Mouse (Mus musculus) megakaryocyte progenitor cell, adult 5-6 weeks (primary cell): Measurements from ENCODE around the gene Abcg5. TPM values are rescaled to one million over a fixed set of nuclear protein-coding genes. Genes with fewer than 3 reads are reported as not detected.

Source experiments
- ATAC-seq: replicated peaks from 2 replicates; pipeline ENCODE4 v1.8.0; 2016; ENCODE audit warnings: mild to moderate bottlenecking, moderate TSS enrichment, inconsistent platforms; ENCODE audit not compliant: poor library complexity
- total RNA-seq, 2 experiments: library from RNA; stranded (forward) in 1 of 2; stranded (reverse) in 1 of 2; fragments of 157-497, 149-512 nt in 1 of 2; fragments of 200-1000 nt in 1 of 2; gene quantifications; 2 replicates each; pipeline versions ENCODE4 v1.2.3 to v1.2.4; 2015 to 2017

Gene Abcg5
- total RNA-seq, 2 experiments from 2014 or later = not detected

DNA sequence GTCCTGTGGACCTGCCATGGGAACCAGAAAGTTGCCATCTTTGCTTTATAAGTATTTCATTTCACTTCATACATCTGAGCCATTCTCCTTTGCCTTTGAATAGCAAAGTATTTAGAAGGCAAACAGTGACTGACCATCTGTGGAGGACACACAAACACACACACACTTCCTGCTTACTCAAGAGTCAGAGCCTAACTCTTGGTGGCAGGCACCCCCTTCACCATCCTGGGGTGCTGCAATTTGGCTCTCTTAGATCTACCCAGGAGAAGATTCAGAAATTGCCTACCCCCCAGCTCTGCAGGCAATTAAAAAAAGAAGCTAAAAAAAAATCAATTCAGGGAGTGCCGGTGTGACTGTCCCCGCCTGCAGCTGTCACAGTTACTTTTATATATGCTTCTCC lies 36.3 kb downstream of the Abcg5 start:
- no peak; the same call in 1 of the 2 replicates for ATAC-seq

DNA sequence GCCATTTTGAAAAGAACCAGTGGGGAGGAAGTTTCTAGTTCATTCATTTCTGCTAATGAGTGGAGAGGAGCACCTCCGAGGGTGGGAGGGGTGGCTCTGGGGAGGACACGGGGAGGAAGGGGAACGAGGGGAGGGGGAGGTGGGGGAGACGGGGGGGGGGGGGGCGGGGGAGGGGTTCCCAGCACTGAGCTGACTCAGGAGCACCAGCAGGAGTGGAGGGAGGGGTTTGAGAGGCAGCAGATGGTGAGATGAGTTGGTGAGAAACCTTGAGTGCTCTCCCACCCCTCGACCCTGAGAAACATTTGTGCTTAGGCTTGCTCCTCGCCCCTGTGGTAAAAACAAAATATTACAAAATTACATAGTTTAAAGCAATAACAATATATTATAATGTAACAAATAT lies 36.9 kb downstream of the Abcg5 start:
- ATAC-seq = no peak

DNA sequence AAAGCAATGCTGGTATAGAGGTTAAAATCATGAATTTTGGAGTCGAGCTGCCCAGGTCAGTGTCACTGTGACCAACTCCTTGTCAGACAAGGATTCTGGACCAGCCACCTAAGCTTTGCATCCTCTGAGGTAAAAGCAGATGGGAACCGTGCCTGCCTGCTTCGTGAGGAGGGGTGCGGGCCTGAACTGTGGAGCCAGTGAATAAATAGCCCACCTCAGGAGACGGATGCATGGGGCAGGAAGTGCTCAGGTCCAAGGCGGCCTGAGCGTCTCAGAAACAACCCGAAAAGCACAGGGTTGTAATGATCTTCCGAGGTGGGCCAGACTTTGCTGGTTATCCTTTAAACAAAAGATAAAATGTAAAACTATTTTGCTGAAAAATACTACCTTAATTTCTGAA lies 37.7 kb downstream of the Abcg5 start:
- no peak for ATAC-seq

DNA sequence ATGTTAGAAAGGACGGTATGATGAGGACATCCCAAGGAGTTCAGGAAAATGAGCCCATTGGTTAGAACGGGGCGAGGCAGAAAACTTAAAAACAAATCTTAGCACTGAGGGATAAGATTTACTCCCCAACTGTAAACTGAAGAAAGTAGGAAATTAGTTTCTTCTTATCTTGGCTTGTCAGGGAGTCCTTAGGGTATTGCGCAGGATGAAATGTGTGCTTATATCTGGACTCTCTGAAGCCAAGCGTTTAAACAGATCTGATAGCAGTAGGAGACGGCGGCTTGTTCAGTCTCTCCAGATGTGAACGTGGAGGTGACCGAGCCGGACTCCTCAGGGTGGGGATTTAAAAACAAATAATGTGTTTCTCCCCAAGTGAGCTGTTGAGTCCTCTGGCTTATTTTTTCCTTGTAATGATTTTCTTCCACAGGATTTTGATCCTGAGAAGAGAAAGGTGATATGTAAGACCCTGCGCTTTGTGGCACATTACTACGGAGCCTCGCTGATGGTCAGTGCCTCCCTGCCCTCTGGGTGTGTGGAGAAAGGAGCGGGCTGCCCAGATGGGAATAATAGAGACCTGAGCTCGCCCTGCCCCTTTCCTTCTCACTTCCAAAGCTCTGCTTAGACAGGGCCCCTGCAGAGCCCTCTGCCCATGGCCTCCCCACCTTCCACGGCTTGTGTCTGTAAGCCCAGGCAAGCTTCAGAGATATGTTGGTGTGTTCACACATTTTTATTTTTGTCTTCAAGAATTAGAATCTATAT lies 38.3 kb downstream of the Abcg5 start:
- ATAC-seq = no peak

DNA sequence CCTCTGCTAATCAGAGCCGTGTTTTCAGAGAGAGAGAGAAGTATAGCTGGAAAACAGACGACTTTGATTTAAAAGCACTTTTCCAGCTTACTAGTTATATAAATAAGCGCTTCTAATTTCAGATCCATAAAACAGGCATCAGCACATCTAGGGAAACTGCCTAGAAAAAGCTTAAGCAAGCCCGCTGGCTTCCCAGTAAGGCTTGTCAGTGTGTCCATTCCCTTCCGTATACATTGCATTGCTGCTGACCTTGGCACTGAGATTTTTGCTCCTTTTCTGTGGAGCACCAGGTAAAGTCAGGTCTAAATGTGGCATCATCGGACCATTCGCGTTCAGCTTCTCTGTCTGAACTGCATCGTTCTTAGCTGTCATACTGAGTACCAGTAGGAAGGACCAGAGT lies 40.5 kb downstream of the Abcg5 start:
- ATAC-seq = no peak

DNA sequence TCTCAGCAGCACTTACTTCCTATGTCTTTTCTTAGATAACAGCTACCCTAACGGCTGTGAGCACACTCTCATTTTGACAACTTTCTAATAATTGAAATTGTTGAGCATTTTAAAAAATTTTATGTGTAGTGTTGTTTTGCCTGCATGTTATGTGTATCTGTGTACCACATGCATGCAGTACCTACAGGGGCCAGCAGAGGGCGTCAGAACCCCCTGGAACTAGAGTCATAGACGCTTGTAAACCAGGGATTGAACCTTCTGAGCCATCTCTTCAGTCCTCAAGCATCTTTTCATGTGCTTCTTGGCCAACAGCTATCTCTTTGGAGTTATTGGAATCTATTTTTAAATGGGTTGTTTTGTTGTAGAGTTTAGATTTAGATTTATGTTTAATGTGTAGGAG lies 40.9 kb downstream of the Abcg5 start:
- ATAC-seq = peak; percentile 64

DNA sequence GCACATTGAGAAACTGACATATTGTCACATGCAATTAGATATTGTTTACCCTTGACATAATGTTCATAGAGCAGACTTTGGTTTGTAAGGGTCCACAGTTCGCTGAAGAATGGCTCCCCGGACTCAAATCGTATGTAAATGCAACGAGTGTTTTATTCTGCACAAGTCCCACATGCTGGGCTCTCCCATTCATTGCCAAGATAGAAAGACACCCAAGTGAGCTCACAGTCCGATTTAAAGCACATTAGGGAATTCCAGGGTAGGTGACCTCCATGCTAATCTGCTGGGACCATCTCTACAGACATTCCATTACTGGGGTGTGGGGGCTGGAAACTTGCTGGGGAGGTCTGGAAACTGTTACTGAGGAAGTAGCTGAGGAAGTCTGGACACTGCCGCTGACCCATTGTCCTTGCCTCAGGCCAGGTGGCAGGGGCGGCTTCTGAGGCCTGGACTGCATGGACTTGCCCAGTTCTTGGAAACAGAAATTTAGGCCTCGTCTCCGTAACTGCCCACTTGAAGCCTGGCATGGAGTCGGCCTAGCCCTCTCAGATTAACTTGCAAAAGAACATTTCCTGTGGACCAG lies 42.9 kb downstream of the Abcg5 start:
- ATAC-seq = no peak

DNA sequence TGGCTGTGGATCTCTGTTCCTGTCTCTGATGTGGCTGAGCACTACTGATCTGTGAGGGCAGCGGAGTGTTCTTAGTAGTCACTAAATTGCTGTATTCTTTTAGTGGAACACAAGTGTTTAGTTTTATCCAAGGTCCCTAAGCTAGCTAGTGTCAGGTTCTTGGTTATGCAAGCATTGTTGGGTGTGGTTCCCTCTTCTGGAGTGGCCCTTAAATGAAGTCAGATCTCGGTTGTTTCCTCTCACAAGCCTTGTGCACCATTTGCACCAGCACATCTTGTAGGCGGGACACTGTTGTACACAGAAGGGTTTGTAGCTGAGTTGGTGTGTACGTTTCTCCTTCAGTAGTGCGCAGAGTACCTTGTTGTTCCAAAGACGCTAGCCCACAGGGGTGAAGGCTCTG lies 44.8 kb downstream of the Abcg5 start:
- ATAC-seq = 0 out of 2 replicates have a peak, but pooled peaks have one; percentile 30

DNA sequence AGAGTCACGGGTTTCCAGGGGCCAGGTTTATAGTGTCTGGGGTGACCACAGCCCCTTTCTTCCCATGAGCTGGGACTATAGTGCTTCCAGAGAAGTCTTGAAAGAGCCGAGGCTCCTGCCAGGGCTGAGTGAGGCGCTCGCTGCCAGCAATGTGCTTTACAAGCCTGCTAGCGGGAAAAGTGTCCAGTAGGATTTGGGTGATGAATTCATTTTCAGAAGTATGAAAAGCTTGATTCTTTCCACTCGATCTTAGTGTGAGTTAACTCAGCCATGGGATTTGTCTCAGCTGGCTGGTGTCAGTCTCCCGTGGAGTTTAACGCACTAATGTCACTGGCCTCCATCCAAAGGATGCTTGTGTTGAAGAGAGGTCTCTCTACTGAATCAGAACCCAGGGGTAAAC lies 46.5 kb downstream of the Abcg5 start:
- no peak for ATAC-seq

DNA sequence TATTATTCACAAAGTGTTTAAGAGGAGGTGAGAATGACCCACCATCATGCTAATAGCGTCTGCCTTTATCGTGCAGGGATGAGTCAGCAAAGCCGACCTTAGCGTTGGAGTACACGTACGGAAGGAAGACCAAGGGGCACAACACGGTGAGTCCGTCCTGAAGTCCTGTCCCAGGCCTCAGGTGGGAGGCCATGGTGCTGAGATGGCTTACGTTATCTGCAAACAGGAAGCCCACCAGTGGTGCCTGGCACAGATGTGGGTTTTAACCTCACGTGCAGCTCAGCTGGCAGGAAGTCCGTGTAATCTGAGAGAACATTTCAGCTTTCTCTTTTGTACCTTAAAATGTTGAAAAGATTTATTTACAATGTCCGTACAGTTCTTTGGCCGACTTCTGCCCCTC lies 49.4 kb downstream of the Abcg5 start:
- ATAC-seq = peak; percentile 74

DNA sequence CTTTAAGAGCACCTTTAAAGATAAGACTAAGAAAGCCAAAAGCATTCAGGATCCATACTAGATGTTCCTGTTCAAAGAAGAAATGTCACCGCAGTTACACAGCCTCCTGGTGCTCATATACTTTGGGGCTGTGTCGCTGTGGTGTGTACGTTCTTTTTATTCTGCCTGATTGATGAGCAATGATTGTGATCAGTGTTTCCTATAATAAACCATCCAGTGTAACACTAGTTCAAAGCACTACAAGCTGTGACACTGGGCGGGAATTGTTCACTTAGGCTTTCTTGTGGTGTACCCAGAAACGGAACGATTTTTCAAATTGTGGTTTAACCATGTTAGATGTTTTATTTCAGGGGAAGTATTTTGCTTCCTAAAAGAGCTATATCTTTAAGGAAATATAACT lies 51.0 kb downstream of the Abcg5 start:
- no peak for ATAC-seq

DNA sequence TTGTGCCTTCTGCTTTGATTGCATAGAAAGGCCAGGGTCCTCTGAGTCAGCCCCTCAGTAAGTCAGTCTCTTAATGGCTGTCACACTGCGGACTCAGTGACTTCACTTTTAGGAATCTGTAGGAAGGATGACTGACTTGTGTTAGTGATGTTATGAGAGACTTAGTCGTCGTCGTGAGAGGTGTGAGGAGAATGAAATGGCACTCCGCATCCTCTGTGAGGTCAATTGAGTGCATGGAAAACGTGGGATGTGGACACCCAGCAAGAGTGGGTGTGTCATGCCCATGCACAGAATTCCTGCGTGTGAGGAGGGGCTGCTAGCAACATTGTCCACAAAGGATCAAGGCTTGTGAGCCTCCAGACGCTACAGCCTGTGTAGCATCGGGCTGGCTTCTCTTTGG lies 54.2 kb downstream of the Abcg5 start:
- no peak for ATAC-seq

DNA sequence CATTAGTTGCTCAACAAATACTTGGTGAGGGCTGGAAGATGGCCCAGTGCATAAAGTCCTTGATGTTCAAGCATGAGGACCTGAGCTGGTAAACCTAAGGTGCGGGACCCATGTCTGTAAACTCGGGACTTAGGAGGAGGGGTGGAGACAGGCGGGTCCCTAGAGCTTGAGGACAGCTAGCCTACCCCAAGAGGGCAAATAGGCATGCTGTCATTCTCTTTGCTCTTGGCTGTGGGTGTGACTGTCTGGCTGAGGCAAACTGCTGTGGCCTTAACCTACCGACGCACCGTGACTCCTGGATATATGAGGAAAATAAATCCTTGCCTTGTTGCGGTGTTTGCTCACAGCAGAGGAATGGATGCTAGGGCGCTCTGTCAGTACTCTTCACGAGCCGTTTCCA lies 55.1 kb downstream of the Abcg5 start:
- ATAC-seq = no peak

DNA sequence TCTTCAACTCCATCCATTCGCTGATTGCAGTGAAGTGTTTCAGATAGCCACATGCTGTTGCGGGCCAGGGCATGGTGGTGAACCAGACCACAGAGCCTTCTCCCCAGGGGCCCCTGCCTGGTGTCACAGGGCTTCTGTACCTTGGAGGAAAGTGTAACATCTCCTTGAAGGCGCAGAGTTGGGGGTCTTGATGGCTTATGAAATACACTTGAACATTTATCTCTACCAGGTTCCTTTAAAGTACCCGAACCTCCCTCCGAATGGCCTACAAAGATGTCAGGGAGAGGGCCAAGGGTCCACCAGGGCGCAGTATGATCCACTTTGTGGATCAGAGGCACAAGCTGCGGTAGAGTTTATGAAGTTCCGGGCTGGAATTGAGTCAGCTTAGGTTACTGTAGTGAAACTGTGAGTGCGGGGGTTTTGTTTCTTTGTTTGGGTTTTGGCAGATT lies 55.9 kb downstream of the Abcg5 start:
- ATAC-seq = no peak

DNA sequence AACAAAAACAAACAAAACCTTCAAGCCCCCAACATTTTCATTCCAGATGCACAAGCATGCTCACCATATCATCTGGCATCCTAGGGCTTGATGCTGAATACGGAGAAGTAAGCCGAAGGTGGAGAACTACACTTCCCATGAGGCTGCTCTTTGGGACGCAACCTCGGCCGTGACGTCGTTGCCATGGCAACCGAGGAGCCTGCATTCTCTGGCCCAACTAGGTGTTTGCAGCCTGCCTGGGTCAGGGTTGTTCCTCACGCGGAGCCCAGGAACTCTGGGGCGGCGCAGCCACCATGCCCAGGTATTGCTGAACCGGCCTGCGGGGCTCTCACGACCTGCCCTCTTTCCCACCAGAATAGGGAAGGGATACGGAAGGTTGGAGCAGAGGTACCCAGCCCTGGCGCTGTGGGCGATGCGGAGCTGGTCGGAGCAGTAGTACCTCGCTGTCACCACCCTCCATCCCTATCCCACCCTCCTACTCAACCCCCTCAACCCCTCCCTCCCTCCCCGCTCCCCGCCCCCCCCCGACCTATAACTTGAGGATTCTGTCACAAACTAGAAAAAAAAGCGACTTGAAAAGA lies 56.4 kb downstream of the Abcg5 start, which contains the start of gene Dync2li1:
Dync2li1 (plus strand) TSS at position 221 of the 581 bp plus-strand sequence.
- ATAC-seq = peak; percentile 99

DNA sequence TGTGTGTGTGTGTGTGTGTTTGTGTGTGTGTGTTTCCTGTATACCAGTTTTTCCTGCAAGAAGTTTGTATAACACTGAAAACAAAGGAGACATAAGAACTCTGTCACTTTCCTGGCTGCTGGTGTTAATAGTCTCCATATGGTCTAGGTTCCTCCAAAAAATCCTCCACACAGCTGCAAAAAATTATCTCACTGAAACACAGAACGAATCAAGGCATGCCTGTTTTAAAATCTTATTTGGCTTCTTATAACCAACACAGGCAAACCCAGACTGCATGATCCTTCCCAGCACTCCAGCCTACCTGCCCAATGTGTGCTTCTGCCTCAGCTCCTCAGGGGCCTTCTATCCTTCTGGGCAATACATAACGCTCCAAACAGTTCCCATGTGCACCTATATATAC lies 59.9 kb downstream of the Abcg5 start:
- no peak for ATAC-seq

DNA sequence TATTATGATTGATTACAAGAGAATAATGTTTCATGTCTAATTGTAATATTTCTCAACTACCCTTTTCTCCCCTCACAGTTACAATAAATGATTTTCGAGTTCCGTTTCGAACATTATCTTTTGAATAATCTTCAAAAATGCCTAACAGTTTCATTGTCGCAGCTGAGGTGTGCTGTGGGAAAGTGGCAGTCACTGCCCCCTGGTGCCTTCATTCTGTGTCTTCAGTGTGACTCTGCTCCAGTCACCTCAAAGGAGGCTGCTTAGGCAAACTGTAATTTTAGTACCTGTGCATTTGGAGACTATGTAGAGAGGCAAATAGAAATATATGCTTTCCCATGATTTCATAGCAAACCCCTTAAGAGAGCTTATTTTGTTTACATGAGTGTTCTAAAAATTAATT lies 60.8 kb downstream of the Abcg5 start:
- no peak for ATAC-seq

DNA sequence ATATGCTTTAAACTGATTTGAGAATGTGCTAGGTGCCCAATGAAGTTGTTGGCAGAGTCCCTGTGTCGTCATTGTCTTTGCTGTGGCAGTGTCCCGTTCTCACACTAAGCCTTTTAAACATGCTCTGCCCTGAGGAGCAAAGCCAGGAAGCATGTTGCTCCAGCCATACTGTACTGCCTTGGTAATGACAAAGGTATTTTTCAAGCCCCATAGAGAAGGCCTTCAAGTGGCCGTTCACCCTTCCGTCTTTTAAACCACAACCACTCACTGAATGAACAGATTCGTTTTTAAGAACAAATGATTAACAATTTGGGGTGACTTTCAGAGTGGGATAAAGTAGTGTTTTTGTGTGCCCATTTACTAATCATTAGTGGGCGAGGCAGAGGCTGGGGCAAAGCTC lies 61.6 kb downstream of the Abcg5 start:
- ATAC-seq = no peak

DNA sequence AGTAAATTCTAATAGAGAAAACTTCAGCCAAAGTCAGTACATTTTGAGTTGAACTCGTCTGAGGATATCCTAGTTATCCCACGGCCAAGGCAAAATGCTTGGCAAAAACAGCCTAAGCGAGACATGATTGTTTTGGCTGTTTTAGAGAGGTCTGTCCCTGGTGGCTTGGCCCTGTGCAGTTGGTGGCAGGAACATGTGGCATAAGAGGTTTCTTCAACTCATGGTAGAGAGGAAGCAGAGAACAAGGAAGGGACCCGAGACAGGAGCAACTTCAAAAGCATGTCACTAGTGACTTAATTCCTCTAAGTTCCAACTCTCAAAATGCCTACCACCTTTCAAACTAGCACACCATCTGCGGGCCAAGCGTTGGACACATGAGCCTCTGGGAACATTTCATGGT lies 62.2 kb downstream of the Abcg5 start:
- peak; percentile 56 for ATAC-seq

DNA sequence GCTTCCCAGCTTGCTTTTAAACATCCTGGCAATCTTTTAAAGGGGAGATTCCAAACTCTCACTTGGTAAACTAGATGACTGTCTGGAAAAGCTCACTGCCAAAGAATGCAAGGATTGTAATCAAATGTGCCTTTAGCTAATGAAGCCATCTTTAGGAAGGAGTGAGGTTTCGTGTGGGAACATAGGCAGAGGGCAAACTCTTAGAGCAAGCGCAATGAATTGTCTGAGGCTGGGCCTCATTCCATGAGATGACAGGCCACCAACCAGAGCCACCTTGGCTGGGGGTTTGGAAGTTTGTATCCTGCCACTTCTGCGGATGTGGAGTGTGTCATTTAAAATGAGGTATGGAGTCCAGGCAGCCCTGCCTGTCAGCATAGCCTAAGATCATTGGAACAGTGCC lies 62.7 kb downstream of the Abcg5 start:
- no peak for ATAC-seq

DNA sequence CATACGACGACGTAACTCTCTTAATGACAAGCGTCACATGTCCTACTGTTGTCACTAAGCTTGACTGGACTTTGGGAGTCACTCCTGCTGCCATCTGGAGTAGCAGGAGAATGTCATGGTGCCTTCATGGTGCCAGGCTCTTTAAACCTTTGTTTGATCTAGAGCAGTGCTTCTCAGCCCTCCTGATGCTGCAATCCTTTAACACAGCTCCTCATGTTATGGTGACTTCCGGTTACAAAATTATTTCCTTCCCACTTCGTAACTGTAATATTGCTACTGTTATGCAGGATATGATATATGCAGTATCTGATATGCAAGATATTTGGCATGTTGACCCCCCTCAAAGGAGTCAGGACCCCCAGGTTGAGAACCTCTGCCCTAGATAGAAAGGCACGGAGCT lies 63.7 kb downstream of the Abcg5 start:
- ATAC-seq = peak; percentile 83

DNA sequence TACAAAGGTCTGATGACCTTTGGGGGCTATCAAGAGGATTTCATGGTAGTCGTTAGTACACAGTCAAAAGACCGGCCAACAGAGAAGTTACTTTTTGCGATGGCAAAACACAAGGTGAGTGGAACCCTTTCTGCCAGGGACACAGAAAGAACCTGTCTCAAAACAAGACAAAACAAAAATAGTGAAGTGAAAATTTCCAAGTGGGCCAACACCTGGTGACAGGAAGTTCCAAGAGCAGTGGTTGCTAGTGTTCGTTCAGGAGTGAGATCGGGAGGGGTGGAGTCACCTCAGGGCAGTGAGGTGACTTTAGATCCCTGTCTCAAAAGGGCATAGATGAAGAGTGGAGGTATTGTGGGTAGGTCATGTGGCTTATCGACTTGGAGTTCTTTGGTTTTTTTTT lies 64.9 kb downstream of the Abcg5 start:
- no peak for ATAC-seq
